Mouse (Mus musculus) midbrain, postnatal 0 days (tissue): Measurements from ENCODE around the gene Trarg1. TPM values are rescaled to one million over a fixed set of nuclear protein-coding genes. Genes with fewer than 3 reads are reported as not detected.

Experiments
- ATAC-seq: fragments of 200-750 bp; cut with Nextera tagmentation; 2 replicates; pipeline ENCODE4 v1.8.0; 2017; ENCODE audit warnings: moderate number of reproducible peaks, mild to moderate bottlenecking, moderate TSS enrichment, moderate library complexity; ENCODE audit not compliant: low FRiP score
- DNase-seq: peaks from one replicate; pipeline ENCODE4 v3.0.0-alpha.2; 2015; ENCODE audit warnings: low spot score
- H3K27ac ChIP-seq: fragments of 300-500 bp; sonication (generic); 2 replicates; pipeline ENCODE4 v1.5.1; 2014; ENCODE audit warnings: low read depth, mild to moderate bottlenecking, low read length, mixed read lengths
- H3K27me3 ChIP-seq: fragments of 300-500 bp; sonication (generic); 2 replicates; pipeline ENCODE4 v1.6.1; 2014; ENCODE audit warnings: low read length, control low read depth, mixed read lengths; ENCODE audit not compliant: insufficient read depth
- H3K36me3 ChIP-seq: fragments of 300-500 bp; sonication (generic); 2 replicates; pipeline ENCODE4 v1.6.1; 2014; ENCODE audit warnings: low read length, control low read depth, mixed read lengths; ENCODE audit not compliant: insufficient read depth
- H3K4me1 ChIP-seq: fragments of 300-500 bp; sonication (generic); 2 replicates; pipeline ENCODE4 v1.6.1; 2014; ENCODE audit warnings: mild to moderate bottlenecking, control low read depth, antibody characterized with exemption, low read length, mixed read lengths; ENCODE audit not compliant: insufficient read depth
- H3K4me2 ChIP-seq: fragments of 300-500 bp; sonication (generic); 2 replicates; pipeline ENCODE4 v1.6.1; 2014; ENCODE audit warnings: low read depth, mild to moderate bottlenecking, low read length, mixed read lengths; ENCODE audit not compliant: poor library complexity, severe bottlenecking
- H3K4me3 ChIP-seq: fragments of 300-500 bp; sonication (generic); 2 replicates; pipeline ENCODE4 v1.5.1; 2014; ENCODE audit warnings: low read depth, mild to moderate bottlenecking, low read length, moderate library complexity
- H3K9ac ChIP-seq: fragments of 300-500 bp; sonication (generic); replicated peaks from 2 replicates; pipeline ENCODE4 v1.6.1; 2014; ENCODE audit warnings: mild to moderate bottlenecking, low read length, moderate library complexity, mixed read lengths; ENCODE audit not compliant: poor library complexity, severe bottlenecking
- H3K9me3 ChIP-seq: fragments of 300-500 bp; sonication (generic); 2 replicates; pipeline ENCODE4 v1.6.1; 2016; ENCODE audit warnings: low read length, control low read depth
- CTCF ChIP-seq: IDR thresholded peaks from 2 replicates; pipeline ENCODE4 v1.5.1; 2016; ENCODE audit warnings: antibody characterized with exemption, mild to moderate bottlenecking
- WGBS: fragments of 180-500 bp; shearing (Covaris S2); extraction: QIAGEN DNeasy Blood & Tissue Kit; methylation state at CpG from one replicate; pipeline ENCODE4 v1.1.7; 2014; 5-methylcytosine and 5-hydroxymethylcytosine counted together
- polyA plus RNA-seq: library from polyadenylated mRNA; unstranded; fragments of >200 nt; fragmentation: Nextera tagmentation; extraction: Ambion mirVana; gene quantifications from 2 replicates; pipeline ENCODE4 v1.2.1, GENCODE M21; 2015
- total RNA-seq: library from RNA; depleted of rRNA; stranded (reverse); fragments of >200 nt; gene quantifications from 2 replicates; pipeline ENCODE4 v1.2.3, GENCODE M21; 2014

Gene Trarg1
- total and polyA plus RNA-seq, 2 experiments from 2014 or later, result 0.27 to 0.80 TPM

- Histone ChIP-seq H3K27ac (no peak overlapping the region), H3K27me3 (peaks cover 26% of the 10 kb centered on the region), H3K4me3 (no peak overlapping the region), H3K4me1 (peaks cover 3% of the 10 kb centered on the region; the same call in 1 of the 2 replicates), H3K9me3 (no peaks in the 10 kb centered on the region), H3K9ac (no peak overlapping the region), H3K36me3 (no peaks in the 10 kb centered on the region), H3K4me2 (no peak overlapping the region)
- ATAC-seq (no peak), DNase-seq (no peak)
- TF ChIP-seq CTCF, result no peak
- 41% methylated on average over 4 of the region's 4 CpGs for WGBS
Measured at GRCm38 (mm10) chr11:76667807-76668206, 11.8 kb upstream of the Trarg1 start.

- Histone ChIP-seq H3K4me2 (peak within 1 kb of the TSS; percentile 49), H3K27me3 (peaks cover 46% of the 10 kb centered on the region), H3K27ac (no peak within 1 kb of the TSS), H3K9me3 (no peaks in the 10 kb centered on the region), H3K4me3 (peak within 1 kb of the TSS; percentile 25), H3K36me3 (no peaks in the 10 kb centered on the region), H3K9ac (peak within 1 kb of the TSS; percentile 61), H3K4me1 (peaks cover 3% of the 10 kb centered on the region; the same call in 1 of the 2 replicates)
- no peak for ATAC-seq
- TF ChIP-seq CTCF, result no peak
- WGBS, result 55% methylated on average over 15 of the region's 15 CpGs
- no peak for DNase-seq
Measured at GRCm38 (mm10) chr11:76671871-76672475, 7.6 kb upstream of the Trarg1 start, which contains the start of gene Bhlha9. Gene Bhlha9 (plus strand): TSS chr11:76672470.

GRCm38 (mm10) chr11:76672561-76673384 is 6.8 kb upstream of the Trarg1 start:
- peaks cover 45% of the 10 kb centered on the region for H3K27me3 ChIP-seq
- TF ChIP-seq CTCF, result no peak
- WGBS, result 3% methylated on average over 64 of the region's 64 CpGs
- H3K9ac ChIP-seq, result peak overlapping the region; percentile 61
- peak; percentile 50 for DNase-seq
- H3K4me3 ChIP-seq, result peak overlapping the region; percentile 25
- ATAC-seq, result peak; percentile 27; the same call in 1 of the 2 replicates
- H3K36me3 ChIP-seq, result no peaks in the 10 kb centered on the region
- peak overlapping the region; percentile 49 for H3K4me2 ChIP-seq
- H3K27ac ChIP-seq, result no peak overlapping the region
- no peaks in the 10 kb centered on the region for H3K9me3 ChIP-seq
- peaks cover 3% of the 10 kb centered on the region; the same call in 1 of the 2 replicates for H3K4me1 ChIP-seq

- peaks cover 3% of the 10 kb centered on the region; the same call in 1 of the 2 replicates for H3K4me1 ChIP-seq
- H3K36me3 ChIP-seq, result no peaks in the 10 kb centered on the region
- H3K9ac ChIP-seq, result no peak overlapping the region
- no peak overlapping the region for H3K27ac ChIP-seq
- DNase-seq, result no peak
- H3K4me2 ChIP-seq, result no peak overlapping the region
- no peak overlapping the region for H3K4me3 ChIP-seq
- no peaks in the 10 kb centered on the region for H3K9me3 ChIP-seq
- peaks cover 42% of the 10 kb centered on the region for H3K27me3 ChIP-seq
- no peak for TF ChIP-seq CTCF
- WGBS, result 59% methylated on average over 8 of the region's 8 CpGs
- no peak for ATAC-seq
Measured at GRCm38 (mm10) chr11:76674199-76674598, 5.4 kb upstream of the Trarg1 start.

- peaks cover 42% of the 10 kb centered on the region for H3K27me3 ChIP-seq
- H3K4me2 ChIP-seq, result no peak overlapping the region
Measured at GRCm38 (mm10) chr11:76674704-76675103, 4.9 kb upstream of the Trarg1 start.

GRCm38 (mm10) chr11:76685604-76686003 is 6.0 kb downstream of the Trarg1 start:
- no peak overlapping the region for H3K4me2 ChIP-seq
- H3K4me1 ChIP-seq, result no peaks in the 10 kb centered on the region
- DNase-seq (no peak), ATAC-seq (no peak)
- H3K36me3 ChIP-seq, result no peaks in the 10 kb centered on the region
- H3K27me3 ChIP-seq, result no peaks in the 10 kb centered on the region
- H3K9me3 ChIP-seq, result no peaks in the 10 kb centered on the region
- H3K27ac ChIP-seq, result no peak overlapping the region
- TF ChIP-seq CTCF, result no peak
- H3K4me3 ChIP-seq, result no peak overlapping the region
- no peak overlapping the region for H3K9ac ChIP-seq
- 71% methylated on average over 2 of the region's 2 CpGs for WGBS

More at GRCm38 (mm10) chr11:76674704-76675103, 4.9 kb upstream of the Trarg1 start:
- Histone ChIP-seq H3K9me3 (no peaks in the 10 kb centered on the region), H3K4me1 (peaks cover 3% of the 10 kb centered on the region; the same call in 1 of the 2 replicates), H3K27ac (no peak overlapping the region), H3K36me3 (no peaks in the 10 kb centered on the region), H3K4me3 (no peak overlapping the region), H3K9ac (no peak overlapping the region)
- peak; percentile 52; the same call in 1 of the 2 replicates for TF ChIP-seq CTCF
- no peak for ATAC-seq
- WGBS, result 37% methylated on average over 4 of the region's 4 CpGs
- DNase-seq, result no peak
